Mouse (Mus musculus) intestine, postnatal 0 days (tissue): ENCODE measurements around the gene Tmem255a. TPM values are rescaled to one million over a fixed set of nuclear protein-coding genes. Genes with fewer than 3 reads are reported as not detected.

Source experiments
- ATAC-seq: fragments of 200-750 bp; cut with Nextera tagmentation; 2 replicates; pipeline ENCODE4 v1.8.0; 2017; ENCODE audit warnings: mild to moderate bottlenecking, moderate TSS enrichment, moderate library complexity
- H3K27ac ChIP-seq: fragments of 300-500 bp; sonication (generic); 2 replicates; pipeline ENCODE4 v1.5.1; 2014; ENCODE audit warnings: mild to moderate bottlenecking, low read depth, low read length, moderate library complexity
- H3K27me3 ChIP-seq: fragments of 300-500 bp; sonication (generic); replicated peaks from 2 replicates; pipeline ENCODE4 v1.6.1; 2014; ENCODE audit warnings: low read length, mixed read lengths; ENCODE audit not compliant: control insufficient read depth, insufficient read depth
- H3K36me3 ChIP-seq: fragments of 300-500 bp; sonication (generic); 2 replicates; pipeline ENCODE4 v1.6.1; 2014; ENCODE audit warnings: mild to moderate bottlenecking, moderate library complexity; ENCODE audit not compliant: control insufficient read depth, insufficient read depth
- H3K4me1 ChIP-seq: fragments of 300-500 bp; sonication (generic); replicated peaks from 2 replicates; pipeline ENCODE4 v1.6.1; 2014; ENCODE audit warnings: antibody characterized with exemption, low read length, mixed read lengths; ENCODE audit not compliant: control insufficient read depth, insufficient read depth
- H3K4me2 ChIP-seq: fragments of 300-500 bp; sonication (generic); replicated peaks from 2 replicates; pipeline ENCODE4 v1.6.1; 2014; ENCODE audit warnings: low read depth, mild to moderate bottlenecking, moderate library complexity
- H3K4me3 ChIP-seq: fragments of 300-500 bp; sonication (generic); 2 replicates; pipeline ENCODE4 v1.5.1; 2014; ENCODE audit warnings: low read depth, low read length
- H3K9ac ChIP-seq: fragments of 300-500 bp; sonication (generic); 2 replicates; pipeline ENCODE4 v1.6.1; 2014; ENCODE audit warnings: mild to moderate bottlenecking, low read depth, low read length
- H3K9me3 ChIP-seq: fragments of 300-500 bp; sonication (generic); 2 replicates; pipeline ENCODE4 v1.6.1; 2016; ENCODE audit warnings: mixed run types; ENCODE audit not compliant: control insufficient read depth
- CTCF ChIP-seq: sonication (generic); IDR thresholded peaks from 2 replicates; pipeline ENCODE4 v1.5.1; 2016; ENCODE audit warnings: low read depth, mild to moderate bottlenecking, control low read depth, antibody characterized with exemption, moderate library complexity
- WGBS: fragments of 180-500 bp; shearing (Covaris S2); extraction: QIAGEN DNeasy Blood & Tissue Kit; methylation state at CpG from one replicate; pipeline ENCODE4 v1.1.7; 2014; 5-methylcytosine and 5-hydroxymethylcytosine counted together
- polyA plus RNA-seq: library from polyadenylated mRNA; unstranded; fragments of >200 nt; fragmentation: Nextera tagmentation; extraction: Ambion mirVana; gene quantifications from 2 replicates; pipeline ENCODE4 v1.2.1, GENCODE M21; 2015

The Tmem255a gene
- polyA plus RNA-seq, 1 experiment from 2014 or later = 7.6 TPM

GRCm38 (mm10) chrX:38237731-38238130 lies 14.5 kb downstream of the Tmem255a start:
- ATAC-seq = no peak
- no peaks in the 10 kb centered on the region for H3K36me3 ChIP-seq
- H3K9me3 ChIP-seq = no peaks in the 10 kb centered on the region
- H3K27ac ChIP-seq = no peak overlapping the region
- no peaks in the 10 kb centered on the region for H3K27me3 ChIP-seq
- H3K4me3 ChIP-seq = no peak overlapping the region
- 41% methylated on average over 2 of the region's 2 CpGs for WGBS
- TF ChIP-seq CTCF = peak; percentile 71
- no peaks in the 10 kb centered on the region for H3K4me1 ChIP-seq
- H3K4me2 ChIP-seq = no peak overlapping the region
- no peak overlapping the region for H3K9ac ChIP-seq

GRCm38 (mm10) chrX:38229888-38230287 lies 22.4 kb downstream of the Tmem255a start:
- H3K4me1 ChIP-seq = no peaks in the 10 kb centered on the region
- no peaks in the 10 kb centered on the region for H3K36me3 ChIP-seq
- no peak overlapping the region for H3K4me2 ChIP-seq
- no peak overlapping the region for H3K27ac ChIP-seq
- 92% methylated on average over 1 of the region's 1 CpGs for WGBS
- H3K4me3 ChIP-seq = no peak overlapping the region
- H3K27me3 ChIP-seq = no peaks in the 10 kb centered on the region
- H3K9ac ChIP-seq = no peak overlapping the region
- ATAC-seq = no peak
- TF ChIP-seq CTCF = no peak
- H3K9me3 ChIP-seq = no peaks in the 10 kb centered on the region

GRCm38 (mm10) chrX:38222757-38223156 lies 29.5 kb downstream of the Tmem255a start:
- Histone ChIP-seq H3K4me2 (no peak overlapping the region), H3K4me3 (no peak overlapping the region), H3K27ac (no peak overlapping the region), H3K36me3 (no peaks in the 10 kb centered on the region), H3K4me1 (no peaks in the 10 kb centered on the region), H3K9me3 (no peaks in the 10 kb centered on the region), H3K9ac (no peak overlapping the region), H3K27me3 (no peaks in the 10 kb centered on the region)
- 35% methylated on average over 2 of the region's 2 CpGs for WGBS
- ATAC-seq = no peak
- no peak for TF ChIP-seq CTCF

- H3K9ac ChIP-seq = no peak overlapping the region
- WGBS = 48% methylated on average over 2 of the region's 2 CpGs
- no peak overlapping the region for H3K4me3 ChIP-seq
- TF ChIP-seq CTCF = no peak
- ATAC-seq = no peak
- no peaks in the 10 kb centered on the region for H3K4me1 ChIP-seq
- H3K27me3 ChIP-seq = no peaks in the 10 kb centered on the region
- no peak overlapping the region for H3K4me2 ChIP-seq
- H3K27ac ChIP-seq = no peak overlapping the region
- H3K36me3 ChIP-seq = no peaks in the 10 kb centered on the region
- no peaks in the 10 kb centered on the region for H3K9me3 ChIP-seq
These were observed 34.6 kb downstream of the Tmem255a start for GRCm38 (mm10) chrX:38217676-38217991.

- Histone ChIP-seq H3K4me2 (no peak overlapping the region), H3K9me3 (no peaks in the 10 kb centered on the region), H3K27ac (no peak overlapping the region), H3K4me1 (no peaks in the 10 kb centered on the region), H3K27me3 (no peaks in the 10 kb centered on the region), H3K4me3 (no peak overlapping the region), H3K9ac (no peak overlapping the region), H3K36me3 (no peaks in the 10 kb centered on the region)
- 54% methylated on average over 9 of the region's 9 CpGs for WGBS
- 0 out of 2 replicates have a peak, but pooled peaks have one; percentile 31 for ATAC-seq
- no peak for TF ChIP-seq CTCF
These were observed 35.1 kb downstream of the Tmem255a start for GRCm38 (mm10) chrX:38216986-38217675.

GRCm38 (mm10) chrX:38207392-38207791 lies 44.8 kb downstream of the Tmem255a start:
- Histone ChIP-seq H3K36me3 (no peaks in the 10 kb centered on the region), H3K4me1 (no peaks in the 10 kb centered on the region), H3K9ac (no peak overlapping the region), H3K27me3 (no peaks in the 10 kb centered on the region), H3K27ac (no peak overlapping the region), H3K9me3 (no peaks in the 10 kb centered on the region), H3K4me2 (no peak overlapping the region), H3K4me3 (no peak overlapping the region)
- 59% methylated on average over 1 of the region's 1 CpGs for WGBS
- ATAC-seq = no peak
- TF ChIP-seq CTCF = no peak

- no peak overlapping the region for H3K4me2 ChIP-seq
- H3K4me1 ChIP-seq = no peaks in the 10 kb centered on the region
- no peaks in the 10 kb centered on the region for H3K36me3 ChIP-seq
- no peak for ATAC-seq
- H3K9me3 ChIP-seq = no peaks in the 10 kb centered on the region
- no peak overlapping the region for H3K9ac ChIP-seq
- WGBS = 85% methylated on average over 2 of the region's 2 CpGs
- no peak overlapping the region for H3K27ac ChIP-seq
- TF ChIP-seq CTCF = no peak
- H3K4me3 ChIP-seq = no peak overlapping the region
- no peaks in the 10 kb centered on the region for H3K27me3 ChIP-seq
These were observed 50.4 kb downstream of the Tmem255a start for GRCm38 (mm10) chrX:38201816-38202215.
